Mouse (Mus musculus): ENCODE results near the gene Ins1. TPM values are rescaled to one million over a fixed set of nuclear protein-coding genes. Genes with fewer than 3 reads are reported as not detected.

The Ins1 gene
- not detected for total RNA-seq (2021)
- long read RNA-seq, experiment 1, result 0 reads
- long read RNA-seq, experiment 2, result 0 reads

GRCm38 (mm10) chr19:52263997-52264396, at the start of gene Ins1:
TSS of gene Ins1 (plus strand) at chr19:52264297.
- DNase-seq, result no peak

Data from heart, adult 18-20 months (tissue).